Mouse (Mus musculus) spleen, adult 2 months (tissue): ENCODE results near the gene Xylt1.

Source experiments
- CTCF ChIP-seq: fragments of 200-500 bp; IDR thresholded peaks from 2 replicates; pipeline ENCODE4 v1.5.1; 2011; ENCODE audit warnings: mild to moderate bottlenecking, inconsistent platforms; ENCODE audit not compliant: insufficient read depth, insufficient read length, insufficient replicate concordance; ENCODE audit errors: extremely low read depth
- POLR2A ChIP-seq: fragments of 200-500 bp; IDR thresholded peaks from 2 replicates; pipeline ENCODE4 v1.6.1; 2011; ENCODE audit warnings: low read depth, low read length, inconsistent platforms

DNA sequence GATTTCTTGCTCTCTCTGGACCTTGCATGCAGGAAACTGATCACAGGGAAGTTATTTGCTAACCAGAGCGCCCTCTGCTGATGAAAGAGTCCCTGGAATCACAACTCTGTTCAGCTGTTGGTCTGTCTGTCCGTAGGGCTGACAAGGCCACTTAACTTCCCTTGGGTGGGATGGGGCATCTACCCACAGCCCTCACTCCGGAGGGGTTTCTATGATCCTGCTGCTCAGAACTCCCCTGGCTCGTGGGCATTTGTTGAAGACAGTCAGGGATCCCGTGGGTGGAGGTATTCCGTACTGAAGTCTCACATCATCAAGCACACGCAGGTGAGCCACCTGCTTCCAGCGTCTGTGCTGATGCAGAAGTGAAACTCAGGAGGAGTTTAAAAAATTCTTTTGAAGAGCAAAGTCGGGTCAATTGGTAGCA, 4.9 kb upstream of the Xylt1 start:
- TF ChIP-seq POLR2A (no peak), CTCF (peak; percentile 41; the same call in 1 of the 2 replicates)
